Mouse (Mus musculus): Measurements from ENCODE around the gene 4930503E14Rik. TPM values are rescaled to one million over a fixed set of nuclear protein-coding genes. Genes with fewer than 3 reads are reported as not detected.
"Not testable (repeated sequence)": the region's sequence is repeated elsewhere in the genome, so short reads cannot be mapped to it uniquely, and the experiment has no call there.

Gene 4930503E14Rik
- not detected for total RNA-seq (2021)

GRCm38 (mm10) chr14:44213154-44213553 is at the start of gene 4930503E14Rik:
Gene 4930503E14Rik (minus strand): TSS chr14:44213254.
- DNase-seq = not testable (repeated sequence)

- DNase-seq = no peak
Observed at GRCm38 (mm10) chr14:44248039-44248438, 35.0 kb upstream of the 4930503E14Rik start.

GRCm38 (mm10) chr14:44197361-44197760 is 15.7 kb downstream of the 4930503E14Rik start, which contains the start of gene Gm8212:
Gene Gm8212 (plus strand): TSS chr14:44197661.
- not testable (repeated sequence) for DNase-seq

GRCm38 (mm10) chr14:44123551-44123950 is 89.5 kb downstream of the 4930503E14Rik start, which contains the start of gene Gm3327:
Gene Gm3327 (plus strand): TSS chr14:44123851.
- DNase-seq = not testable (repeated sequence)

Other genes with a start within 250 kb of the 4930503E14Rik start
- gene Ang6, start 211.0 kb downstream of the 4930503E14Rik start, total RNA-seq (2021) = not detected
- gene Ear2, start 110.6 kb downstream of the 4930503E14Rik start, total RNA-seq (2021) = not detected
- not detected for gene Gm3327, start 89.4 kb downstream of the 4930503E14Rik start, total RNA-seq (2021)
- not detected for gene Gm8212, start 15.6 kb downstream of the 4930503E14Rik start, total RNA-seq (2021)
- gene Gm8220, start 72.3 kb upstream of the 4930503E14Rik start, total RNA-seq (2021) = not detected
- gene Gm5930, start 125.3 kb upstream of the 4930503E14Rik start, total RNA-seq (2021) = not detected
- gene Gm8229, start 152.1 kb upstream of the 4930503E14Rik start, total RNA-seq (2021) = not detected
- gene Gm3371, start 197.4 kb upstream of the 4930503E14Rik start, total RNA-seq (2021) = not detected
- gene Gm8232, start 220.4 kb upstream of the 4930503E14Rik start, total RNA-seq (2021) = not detected

Data from layer of hippocampus, postnatal 36 days (tissue).